In the genomic region with DNA sequence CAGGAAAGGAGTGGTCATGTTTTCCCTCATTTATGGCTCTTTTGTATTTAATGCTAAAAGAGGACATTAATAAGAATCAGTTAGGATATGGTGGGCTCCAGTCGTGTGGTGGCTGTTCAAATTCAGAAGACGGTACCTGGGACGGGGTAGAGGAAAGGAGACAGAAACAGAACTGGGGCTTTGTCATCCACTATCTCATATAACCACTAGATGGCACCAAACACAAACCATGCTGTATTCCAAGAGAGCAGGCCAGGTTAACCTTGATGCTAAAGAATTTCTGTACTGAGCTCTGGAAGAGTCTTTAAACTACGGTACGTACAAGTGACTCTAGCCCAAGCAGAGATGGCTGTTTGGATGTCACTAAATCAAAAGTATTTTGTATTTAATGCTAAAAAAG, we compare ENCODE assay signal across 8 mouse cellular contexts.
DNase-seq lines count a peak whose midpoint lies in the region; ATAC-seq and TF ChIP-seq lines count a peak whose summit lies in the region.

No protein-coding gene starts in this region.

- no peak overlapping the region for H3K27ac ChIP-seq in limb, embryonic 12.5 days
- H3K27ac ChIP-seq in neural tube, embryonic 14.5 days (ENCODE audit: low read depth, low read length): no peak overlapping the region

- no peak overlapping the region for H3K4me2 ChIP-seq in limb, embryonic 12.5 days
- H3K4me2 ChIP-seq in neural tube, embryonic 14.5 days (ENCODE audit: low read depth, low read length): no peak overlapping the region

- peaks cover 51% of the 10 kb centered on the region for H3K4me1 ChIP-seq in E14TG2a.4 (replicated peaks; ENCODE audit: low read depth, low read length)
- peaks cover 12% of the 10 kb centered on the region for H3K4me1 ChIP-seq in limb, embryonic 12.5 days (replicated peaks)
- H3K4me1 ChIP-seq in neural tube, embryonic 14.5 days (ENCODE audit: control insufficient read depth, insufficient read depth, low read length): 0 out of 2 replicates have a peak, but pooled peaks cover 3% of the 10 kb centered on the region

- intact Hi-C loops in heart, postnatal 10 days (cut with DNase I): loop anchor here (1.0 to 2.0 kb wide), 2 partner anchors 155 to 278 kb away; no protein-coding TSS in a partner anchor

- H3K9me3 ChIP-seq in E14TG2a.4 (ENCODE audit: low read length): no peaks in the 10 kb centered on the region
- no peaks in the 10 kb centered on the region for H3K9me3 ChIP-seq in limb, embryonic 12.5 days
- H3K9me3 ChIP-seq in neural tube, embryonic 14.5 days (ENCODE audit: control insufficient read depth, low read length): no peaks in the 10 kb centered on the region

- peak; percentile 54 for TF ChIP-seq CTCF in E14TG2a.4 (conservative IDR thresholded peaks at IDR 0.05; ENCODE audit: low read length)

- peak; percentile 43; the same call in 1 of the 2 replicates for ATAC-seq in limb, embryonic 12.5 days (ENCODE audit: insufficient number of reproducible peaks, insufficient read depth, low FRiP score, low TSS enrichment, low read depth)
- ATAC-seq in neural tube, embryonic 14.5 days (ENCODE audit: low read depth): peak; percentile 70; the same call in 1 of the 2 replicates

- 34% methylated on average over 5 of the region's 5 CpGs for WGBS in limb, embryonic 12.5 days
- 43% methylated on average over 5 of the region's 5 CpGs for WGBS in neural tube, embryonic 14.5 days

- no peak overlapping the region for H3K4me3 ChIP-seq in E14TG2a.4 (replicated peaks; ENCODE audit: low read length)
- no peak overlapping the region for H3K4me3 ChIP-seq in limb, embryonic 12.5 days (replicated peaks)
- no peak overlapping the region for H3K4me3 ChIP-seq in neural tube, embryonic 14.5 days (ENCODE audit: low read depth, low read length)

- H3K36me3 ChIP-seq in E14TG2a.4 (ENCODE audit: insufficient read depth, low read length): no peaks in the 10 kb centered on the region
- no peaks in the 10 kb centered on the region for H3K36me3 ChIP-seq in limb, embryonic 12.5 days
- H3K36me3 ChIP-seq in neural tube, embryonic 14.5 days (ENCODE audit: control insufficient read depth, insufficient read depth, low read length): no peaks in the 10 kb centered on the region

- H3K27me3 ChIP-seq in E14TG2a.4 (ENCODE audit: insufficient read depth, low read length): peaks cover 5% of the 10 kb centered on the region
- no peaks in the 10 kb centered on the region for H3K27me3 ChIP-seq in limb, embryonic 12.5 days
- H3K27me3 ChIP-seq in neural tube, embryonic 14.5 days (ENCODE audit: control insufficient read depth, insufficient read depth, low read length): no peaks in the 10 kb centered on the region

- DNase-seq in layer of hippocampus, adult 11-12 months (ENCODE audit: low spot score): peak; percentile 58
- DNase-seq in layer of hippocampus, postnatal 25 days (ENCODE audit: extremely low spot score in 1 of 2, low spot score in 1 of 2): no peak
- peak; percentile 16 for DNase-seq in c-Kit-positive CD71-positive TER-119-positive erythroid progenitor cells, embryonic 14.5 days (ENCODE audit: low spot score)
- peak; percentile 65 to 77 for DNase-seq in heart, postnatal 10 days
- no peak for DNase-seq in spleen, postnatal 10 days (ENCODE audit: low spot score in 2 of 2)

- H3K9ac ChIP-seq in limb, embryonic 12.5 days (replicated peaks): no peak overlapping the region
- H3K9ac ChIP-seq in neural tube, embryonic 14.5 days (replicated peaks; ENCODE audit: low read depth, low read length): no peak overlapping the region

Comparison
In these comparisons a context has a peak if more than half of its experiments do, and no peak if none do; other contexts are left out.
1. DNase-seq: peak in layer of hippocampus, adult 11-12 months (single experiment), c-Kit-positive CD71-positive TER-119-positive erythroid progenitor cells, embryonic 14.5 days (single experiment) and heart, postnatal 10 days (2 of 2); none in layer of hippocampus, postnatal 25 days (0 of 2) and spleen, postnatal 10 days (0 of 2).